Mouse (Mus musculus) olfactory bulb, adult 2 months (tissue): ENCODE results near the gene Ctnnd2.

ENCODE experiments used
- CTCF ChIP-seq: fragments of 200-500 bp; IDR thresholded peaks from 2 replicates; pipeline ENCODE4 v1.5.1; 2012; ENCODE audit warnings: low read depth, mild to moderate bottlenecking, low read length, moderate library complexity; ENCODE audit not compliant: insufficient read depth
- POLR2A ChIP-seq: fragments of 200-500 bp; IDR thresholded peaks from 2 replicates; pipeline ENCODE4 v1.6.1; 2012; ENCODE audit warnings: mild to moderate bottlenecking, low read depth, low read length, moderate library complexity; ENCODE audit not compliant: insufficient read depth

DNA sequence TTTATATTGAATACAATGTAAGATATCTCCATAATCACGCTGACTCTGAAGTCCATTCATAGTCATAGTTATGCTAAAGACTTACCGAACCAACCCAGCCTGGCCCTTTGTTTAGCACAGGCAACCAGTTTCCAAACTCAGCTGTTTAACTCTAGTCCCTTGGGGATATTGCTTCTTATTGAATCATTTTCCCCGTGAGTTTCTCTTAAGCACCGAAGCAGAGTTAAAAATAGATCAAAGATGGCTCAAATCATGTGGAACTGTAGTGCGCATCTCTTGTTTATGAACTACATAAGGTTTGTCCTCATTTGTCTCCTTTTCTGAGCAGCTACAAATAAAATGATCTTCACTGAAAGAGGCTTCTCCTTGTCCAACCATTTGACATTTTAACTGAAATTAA is 334.1 kb downstream of the Ctnnd2 start:
- TF ChIP-seq POLR2A: no peak
- TF ChIP-seq CTCF: no peak
